Mouse (Mus musculus): ENCODE measurements around the gene Prune1.
A peak's percentile ranks its signal among the peaks of the same experiment; 100 is the strongest.
"Not testable (repeated sequence)": the region's sequence is repeated elsewhere in the genome, so short reads cannot be mapped to it uniquely, and the experiment has no call there.

Gene Prune1

DNA sequence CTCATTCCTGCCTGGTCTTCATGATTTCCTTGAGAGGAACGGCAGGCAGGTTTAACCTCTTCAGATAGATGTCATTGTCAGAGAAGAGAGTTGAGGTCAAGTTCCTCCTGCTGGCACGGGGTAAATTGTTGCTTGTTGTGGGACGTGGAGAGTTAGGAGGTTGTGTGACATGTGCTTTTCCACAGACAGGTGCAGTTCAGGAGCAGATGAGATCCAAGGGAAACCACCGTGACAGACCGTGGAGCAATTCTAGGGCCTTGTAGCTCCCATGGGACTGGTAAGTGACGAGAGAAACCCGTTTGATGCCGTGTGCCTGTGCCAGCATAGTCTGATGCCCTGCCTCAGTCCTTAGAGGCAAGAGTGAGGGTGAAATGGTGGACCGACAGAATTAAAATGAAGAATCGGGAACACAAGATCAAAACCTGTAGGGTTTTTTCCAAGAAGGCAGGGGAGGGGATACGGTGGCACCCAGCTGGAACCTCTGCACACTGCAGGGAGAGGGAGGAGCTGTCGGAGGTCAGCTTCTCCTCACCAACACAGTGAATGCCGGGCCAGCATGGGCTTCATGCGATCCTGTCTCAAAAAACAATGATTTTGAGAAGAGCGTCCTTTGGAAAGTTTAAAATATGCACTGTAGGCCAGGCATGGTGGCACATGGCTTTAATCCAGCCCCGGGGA is 48.4 kb downstream of the Prune1 start:
- no peak for DNase-seq

DNA sequence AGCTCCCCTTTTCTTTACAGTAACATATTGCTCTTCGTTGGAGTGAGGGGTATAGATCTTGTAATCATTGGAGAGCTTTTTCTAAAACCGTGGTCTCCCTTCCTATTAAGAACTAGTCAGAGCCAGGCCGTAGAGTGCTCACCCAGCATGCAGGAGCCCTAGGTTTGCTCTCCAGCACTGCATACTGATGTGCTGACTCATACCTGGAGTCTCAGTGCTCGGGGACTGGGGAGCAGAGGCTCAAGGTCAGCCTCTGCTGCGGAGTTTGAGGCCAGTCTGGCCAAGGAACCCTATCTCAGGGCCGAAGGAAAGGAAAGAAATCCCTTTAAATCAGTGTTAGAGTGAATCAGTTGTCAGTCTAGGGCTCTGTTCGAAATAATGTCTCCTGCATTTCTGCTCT is 49.1 kb downstream of the Prune1 start:
- DNase-seq = no peak

DNA sequence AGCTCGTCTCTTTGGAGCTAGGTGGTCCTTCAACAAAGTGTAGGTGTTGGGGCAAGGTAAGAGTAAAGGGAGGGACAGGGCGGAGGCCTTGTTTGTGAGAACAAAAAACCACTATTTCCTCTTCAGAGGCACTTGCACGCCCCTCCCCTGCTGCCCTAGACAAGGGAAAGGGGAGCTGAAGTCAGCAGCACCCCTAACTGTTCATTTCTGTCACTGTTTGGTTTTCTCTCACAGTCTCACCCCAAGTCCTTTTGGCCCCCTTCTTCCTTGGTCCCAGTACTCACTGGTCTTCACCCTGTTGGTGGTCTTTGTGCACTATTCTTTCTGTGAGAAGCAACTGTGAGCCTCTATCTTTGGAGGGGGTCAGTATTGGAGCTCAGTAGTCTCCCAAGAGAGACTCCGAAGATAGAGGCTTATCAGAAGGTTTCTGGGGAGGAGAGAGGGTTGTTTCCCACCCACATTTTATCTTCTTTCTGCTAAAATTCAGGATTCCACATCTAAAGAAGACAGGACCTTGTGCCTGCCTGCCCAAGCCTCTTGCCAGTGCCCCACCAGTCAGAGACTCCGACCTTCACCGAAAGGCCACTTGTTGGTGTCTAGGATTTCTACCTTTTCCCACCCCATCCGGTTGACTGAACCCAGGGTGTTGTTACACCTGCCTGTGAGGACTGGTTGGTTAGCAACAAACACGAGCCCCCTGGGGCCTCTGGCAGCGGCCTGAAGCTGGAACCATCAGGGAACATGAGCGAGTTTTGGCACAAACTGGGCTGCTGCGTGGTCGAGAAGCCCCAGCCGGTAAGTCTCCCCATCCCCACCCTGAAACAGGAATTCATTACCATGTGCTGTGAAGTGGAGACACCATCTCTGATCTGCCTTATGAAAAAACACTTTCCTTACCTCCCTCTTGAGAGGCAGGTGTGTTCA is 50.3 kb downstream of the Prune1 start, which contains the start of gene Mllt11:
Mllt11 (minus strand) TSS at position 874 of the 924 bp plus-strand sequence.
- peak; percentile 77 for DNase-seq

DNA sequence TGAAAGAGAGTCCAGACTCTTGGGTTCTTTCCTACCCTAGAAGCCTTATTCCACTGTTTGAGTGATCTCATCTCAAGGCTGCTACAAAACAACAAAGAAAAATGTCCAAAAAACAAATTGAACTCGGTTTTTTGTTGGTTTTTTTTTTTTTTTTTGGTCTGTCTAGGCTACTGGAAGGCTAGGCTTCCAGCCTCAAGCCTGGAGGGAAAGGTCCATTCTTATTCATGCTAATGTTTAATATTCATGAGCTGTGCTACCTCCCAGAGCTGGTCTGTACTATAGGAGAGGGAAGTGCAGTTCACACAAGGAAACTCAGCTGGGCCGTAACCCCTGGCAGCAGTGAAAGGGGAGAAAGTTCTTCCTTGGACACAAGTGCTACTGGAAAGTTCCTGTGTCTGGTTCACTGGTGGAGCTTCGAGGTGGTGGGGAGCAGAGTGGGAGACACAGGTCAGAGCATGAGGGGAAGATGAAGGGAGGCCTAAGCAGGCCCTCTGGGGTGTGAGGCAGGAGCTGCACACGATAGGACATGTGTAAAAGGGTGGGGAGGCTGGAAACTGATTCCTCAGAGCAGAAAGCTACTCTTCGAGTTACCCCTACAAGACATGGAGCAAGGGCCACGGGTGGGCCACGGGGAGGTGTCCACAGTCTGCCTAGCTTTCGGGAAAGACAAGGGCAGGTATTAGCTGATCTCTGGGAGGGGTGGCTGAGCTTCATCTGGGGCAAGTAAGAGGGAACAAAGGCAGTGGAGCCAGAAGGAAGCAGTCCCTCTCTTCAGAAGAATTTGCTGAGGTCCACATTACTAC is 51.2 kb downstream of the Prune1 start:
- DNase-seq = peak; percentile 43

DNA sequence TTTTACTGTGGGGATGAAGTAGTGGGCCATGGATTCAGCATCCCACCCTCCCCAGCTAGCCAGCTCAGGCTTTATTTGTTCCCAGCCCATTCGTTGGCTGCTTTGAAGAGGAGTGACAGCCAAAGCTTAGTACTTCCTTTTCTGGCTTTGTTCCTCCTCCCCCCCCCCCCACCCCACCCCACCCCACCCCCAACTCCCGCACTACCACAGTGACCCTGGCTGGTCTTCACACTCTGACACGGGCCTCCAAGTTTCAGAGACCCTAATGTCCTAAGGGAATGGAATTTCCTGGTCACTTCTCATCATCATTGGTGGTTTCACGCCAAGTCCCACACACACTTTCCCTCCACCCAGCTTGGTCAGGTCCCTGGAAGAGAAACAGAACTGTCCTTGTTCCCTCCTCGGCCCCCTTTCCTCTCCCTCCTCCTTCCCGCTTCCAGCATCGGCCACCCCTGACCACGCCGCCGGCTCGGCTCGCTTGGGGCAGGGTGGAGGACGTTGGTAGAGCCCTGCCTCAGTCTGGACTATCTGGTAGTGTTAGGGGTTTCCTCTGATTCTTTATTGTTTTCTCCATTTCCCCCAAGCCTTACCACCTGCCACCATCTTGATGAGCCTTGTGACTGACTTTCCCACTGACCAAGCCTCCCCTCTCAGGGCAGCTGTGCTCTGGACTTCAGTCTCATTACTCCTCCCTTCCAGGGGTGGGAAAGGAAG is 51.9 kb downstream of the Prune1 start:
- DNase-seq = peak; percentile 43

DNA sequence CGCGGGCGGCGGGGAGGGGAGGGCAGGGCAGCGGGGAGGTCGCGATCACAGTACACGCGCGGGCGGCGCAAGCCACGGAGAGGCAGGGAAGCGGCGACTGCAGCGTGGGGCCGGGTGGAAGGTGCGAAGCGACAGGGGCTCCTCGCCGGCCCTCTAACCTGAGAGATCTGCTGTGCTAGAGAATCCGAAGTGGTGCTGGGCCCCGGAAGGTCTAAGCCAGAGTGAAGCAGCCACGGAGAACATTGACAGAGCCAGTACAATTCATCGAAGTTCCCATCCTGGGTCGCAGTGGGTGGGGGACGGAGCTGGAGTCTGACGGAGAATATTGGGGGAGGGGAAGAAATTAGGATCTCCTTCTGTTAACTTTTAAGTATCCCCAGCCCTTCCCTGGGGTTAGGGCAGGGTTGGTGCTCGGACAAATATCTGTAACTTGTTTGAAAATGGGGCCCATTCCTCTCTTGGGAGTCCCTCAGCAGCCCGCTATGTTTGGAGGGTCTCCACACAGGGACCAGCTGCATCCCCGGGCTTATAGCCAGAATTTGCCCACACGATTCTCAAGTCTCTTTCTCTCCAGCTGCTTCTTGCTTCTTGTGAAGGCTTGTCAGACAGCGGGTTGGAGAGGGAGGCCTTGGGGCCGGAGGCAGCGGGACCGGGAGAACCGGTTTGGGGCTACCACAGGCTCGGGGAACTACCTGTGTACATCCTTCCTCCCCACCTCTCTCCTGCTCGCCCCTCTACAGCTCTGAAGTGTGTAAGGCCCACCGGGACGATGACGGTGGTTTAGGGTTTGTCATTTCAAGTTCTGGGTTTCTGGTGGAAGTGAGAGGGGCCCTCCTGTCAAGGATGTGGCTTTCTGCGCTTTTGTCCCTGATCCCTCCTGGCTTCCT is 52.7 kb downstream of the Prune1 start:
- peak; percentile 58 for DNase-seq

DNA sequence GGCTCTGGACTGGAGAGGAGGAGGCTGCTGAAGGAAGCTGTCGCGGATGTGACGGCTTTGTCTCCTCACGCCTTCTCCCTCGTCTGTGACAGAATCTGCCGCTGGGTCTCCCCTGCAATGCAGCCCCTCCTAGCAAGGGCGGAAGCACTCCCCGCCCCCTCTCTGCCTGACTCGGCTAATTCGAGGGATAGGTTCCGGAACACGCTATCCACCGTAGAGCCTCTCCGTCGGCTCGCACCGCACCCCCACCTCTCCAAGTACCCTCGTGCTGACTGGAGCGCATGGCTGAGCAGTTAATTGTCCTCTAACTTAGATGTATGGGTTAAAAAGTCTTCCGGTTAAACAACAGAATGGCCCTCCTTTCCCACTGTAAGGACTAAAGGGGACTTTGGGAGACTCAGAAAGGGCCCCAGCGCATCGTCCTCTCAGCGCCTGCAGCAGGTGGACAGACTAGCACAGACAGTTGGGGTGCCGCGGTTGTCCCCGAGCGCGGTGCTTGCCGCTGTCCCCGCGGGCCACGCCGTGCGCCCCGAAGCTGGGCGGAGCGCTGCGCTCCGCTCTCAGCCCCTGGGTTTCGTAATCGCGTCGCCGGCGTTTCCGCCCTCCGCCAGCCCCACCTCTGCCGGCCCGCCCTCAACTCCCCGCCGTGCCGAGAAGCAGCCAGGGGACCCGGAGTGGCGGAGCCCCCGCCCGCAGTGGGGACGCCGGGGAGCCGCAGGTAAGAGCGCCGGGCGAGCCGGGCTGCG is 53.6 kb downstream of the Prune1 start, which contains the start of gene Cdc42se1:
Cdc42se1 (plus strand) TSS at position 585 of the 746 bp plus-strand sequence.
- peak; percentile 96 for DNase-seq

DNA sequence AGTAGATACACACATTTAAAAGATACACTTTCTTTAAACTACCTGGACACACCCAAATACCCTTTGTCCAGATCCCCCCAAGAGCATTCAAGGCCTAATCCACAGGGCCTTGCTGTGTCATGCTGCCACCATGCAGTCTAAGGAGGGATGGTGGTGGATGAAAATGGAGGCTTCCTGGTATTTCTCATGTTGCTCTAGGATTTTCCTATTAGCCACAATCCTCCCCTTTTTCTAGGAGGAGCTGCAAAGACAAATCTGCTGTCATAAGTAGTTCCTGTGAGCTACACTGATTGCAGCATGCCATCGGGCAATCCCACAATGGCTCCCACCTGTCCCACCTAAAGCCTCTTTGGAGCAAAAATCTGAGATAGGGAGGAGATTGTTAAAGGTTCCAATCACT is 54.7 kb downstream of the Prune1 start:
- DNase-seq = no peak

DNA sequence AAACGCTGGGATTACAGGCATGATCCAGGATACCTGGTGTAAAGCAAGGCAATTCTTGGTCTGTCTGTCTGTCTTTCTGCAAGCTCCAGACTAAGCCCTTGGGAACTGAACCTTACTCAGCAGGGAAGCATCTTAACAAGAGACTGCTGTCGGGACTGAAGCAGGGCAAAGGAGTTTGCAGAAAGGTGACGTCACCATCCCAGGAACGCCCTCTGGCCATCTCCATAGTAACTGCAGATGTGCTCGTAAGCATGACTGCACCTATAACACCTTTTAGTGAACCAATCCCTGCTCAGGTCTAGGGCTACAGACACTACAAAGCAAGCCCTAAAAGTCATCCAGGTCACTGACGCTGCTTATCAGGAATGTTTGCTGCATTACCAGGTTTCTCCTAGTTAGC is 57.6 kb downstream of the Prune1 start:
- no peak for DNase-seq

DNA sequence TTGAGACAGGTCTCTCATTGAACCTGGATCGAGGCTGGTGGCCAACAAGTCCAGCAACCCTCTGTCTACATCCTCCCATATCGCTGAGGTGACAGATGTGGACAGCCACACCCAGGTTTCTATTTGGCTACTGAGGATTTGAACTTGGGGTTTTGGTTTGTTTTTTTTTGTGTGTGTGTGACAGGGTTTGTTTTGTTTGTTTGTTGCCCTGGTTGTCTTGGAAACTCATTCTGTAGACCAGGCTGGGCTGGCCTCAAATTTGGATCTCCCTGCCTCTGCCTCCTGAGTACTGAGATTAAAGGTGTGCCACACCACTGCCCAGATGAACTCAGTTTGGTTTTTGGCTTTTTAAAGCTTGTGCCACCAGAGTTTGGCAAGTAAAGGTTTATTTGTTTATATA is 58.8 kb downstream of the Prune1 start:
- no peak for DNase-seq

DNA sequence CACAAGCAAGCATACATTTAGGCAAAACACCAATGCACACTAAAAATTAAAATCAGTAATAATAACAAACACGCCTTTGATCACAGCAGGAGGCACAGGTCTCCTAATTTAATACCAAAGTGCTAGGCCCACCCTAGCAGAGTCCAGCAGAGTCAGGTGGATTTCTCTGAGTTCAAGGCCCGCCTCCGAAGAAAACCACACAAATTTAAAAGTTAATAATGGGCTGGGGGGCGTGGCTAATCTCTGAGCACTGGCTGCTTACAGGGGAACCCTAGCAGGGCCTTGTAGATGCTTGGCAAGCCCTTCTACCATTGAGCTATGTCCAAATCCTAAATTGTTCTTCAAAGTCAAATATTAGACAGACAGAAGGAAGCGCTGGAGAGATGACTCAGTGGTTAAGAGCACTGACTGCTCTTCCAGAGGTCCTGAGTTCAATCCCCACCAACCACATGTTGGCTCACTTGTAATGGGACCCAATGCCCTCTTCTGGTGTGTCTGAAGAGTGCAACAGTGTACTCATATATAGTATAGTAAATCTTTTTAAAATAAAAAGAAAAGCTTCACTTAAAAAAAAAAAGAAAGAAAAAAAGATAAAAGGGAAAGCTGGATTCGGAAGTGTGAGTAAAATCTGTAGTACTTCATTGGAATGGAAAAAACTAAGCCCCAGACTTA is 63.3 kb downstream of the Prune1 start:
- peak; percentile 34 for DNase-seq

DNA sequence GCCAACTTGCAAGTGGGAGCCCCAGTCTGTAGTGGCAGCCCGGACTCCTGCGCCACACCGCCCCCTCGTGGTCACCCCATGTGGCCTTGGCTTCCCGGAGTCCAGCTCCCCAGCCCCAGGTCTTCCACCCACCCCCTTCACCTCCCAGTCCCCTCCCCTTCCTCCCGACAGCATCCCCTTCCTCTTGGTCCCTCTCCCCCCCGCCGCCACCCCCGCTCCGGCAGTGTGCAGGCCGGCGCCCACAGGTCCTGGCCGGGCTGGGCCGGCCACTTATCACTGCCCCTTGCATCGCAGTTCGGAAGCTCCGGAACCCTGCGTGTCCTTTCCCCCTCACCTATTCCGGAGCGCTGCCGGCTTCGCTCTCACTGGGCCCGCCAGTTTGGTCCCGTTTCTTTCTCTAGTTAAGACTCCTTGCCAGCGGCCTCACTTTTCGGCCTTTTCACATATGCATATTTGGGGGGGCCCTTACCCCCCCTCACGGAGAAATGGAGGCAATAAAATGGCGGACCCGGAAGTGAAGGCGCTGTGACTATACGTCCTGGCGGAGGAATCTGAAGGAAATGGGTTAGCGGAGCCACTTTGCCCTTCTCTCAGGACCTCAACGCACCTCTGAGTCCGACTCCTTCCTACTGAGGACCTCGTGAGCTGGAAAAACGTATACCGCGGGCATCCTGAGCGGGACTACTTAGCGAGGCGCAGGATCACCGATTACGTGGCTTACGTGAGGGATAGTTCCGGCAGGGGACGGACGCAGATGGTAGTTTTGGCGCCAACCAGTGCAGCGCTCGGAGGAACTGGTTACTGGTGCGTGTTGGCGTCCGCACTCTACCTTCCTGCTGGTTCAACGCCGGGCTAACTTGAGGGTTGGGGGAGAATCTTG is 64.4 kb downstream of the Prune1 start, which contains the start of gene Gabpb2:
Gabpb2 (minus strand) TSS at position 662 of the 880 bp plus-strand sequence.
- peak; percentile 99 for DNase-seq

DNA sequence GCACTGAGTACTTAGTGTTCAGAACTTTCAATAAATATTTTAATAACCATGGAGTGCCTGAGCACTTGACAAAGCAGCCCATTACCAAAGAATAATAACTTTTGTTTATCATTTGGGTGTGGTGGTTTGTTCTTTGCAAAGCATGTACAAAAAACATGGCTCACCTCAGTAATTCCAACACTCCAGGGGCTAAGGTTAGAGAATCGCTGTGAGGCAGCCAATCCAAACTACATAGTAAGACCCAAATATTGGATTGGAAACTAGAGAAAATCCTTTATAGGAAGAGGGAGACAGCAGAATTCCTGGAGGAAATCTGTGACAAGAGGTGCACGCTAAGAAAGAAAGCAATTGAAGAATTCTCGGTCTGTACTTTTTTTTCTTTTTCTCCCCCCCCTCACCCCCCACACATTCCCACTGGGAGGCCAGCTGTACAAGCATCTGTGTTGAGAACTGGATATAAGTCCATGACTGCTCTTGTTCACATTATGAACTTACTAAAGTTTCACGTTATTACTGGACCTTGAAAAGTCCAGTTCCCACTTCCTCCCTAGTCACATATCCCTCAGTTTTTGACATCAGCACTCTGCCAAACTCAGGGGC is 65.1 kb downstream of the Prune1 start:
- no peak for DNase-seq

DNA sequence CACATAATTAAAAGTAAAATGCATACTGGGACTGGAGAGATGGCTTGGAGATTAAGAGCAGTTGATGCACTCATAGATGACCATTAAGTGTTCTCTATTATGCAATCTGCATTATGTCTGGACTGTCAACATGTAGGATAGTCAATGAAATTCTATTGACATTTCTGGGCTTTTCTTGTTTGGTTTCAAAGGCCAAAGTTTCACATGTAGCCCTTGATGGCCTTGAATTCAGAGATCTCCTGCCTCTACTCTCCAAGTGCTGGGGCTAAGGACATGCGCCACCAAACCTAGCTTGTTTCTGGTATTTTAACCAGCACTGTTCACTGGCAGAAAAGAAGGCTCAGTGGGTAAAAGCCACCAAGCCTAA is 68.3 kb downstream of the Prune1 start:
- DNase-seq = no peak

DNA sequence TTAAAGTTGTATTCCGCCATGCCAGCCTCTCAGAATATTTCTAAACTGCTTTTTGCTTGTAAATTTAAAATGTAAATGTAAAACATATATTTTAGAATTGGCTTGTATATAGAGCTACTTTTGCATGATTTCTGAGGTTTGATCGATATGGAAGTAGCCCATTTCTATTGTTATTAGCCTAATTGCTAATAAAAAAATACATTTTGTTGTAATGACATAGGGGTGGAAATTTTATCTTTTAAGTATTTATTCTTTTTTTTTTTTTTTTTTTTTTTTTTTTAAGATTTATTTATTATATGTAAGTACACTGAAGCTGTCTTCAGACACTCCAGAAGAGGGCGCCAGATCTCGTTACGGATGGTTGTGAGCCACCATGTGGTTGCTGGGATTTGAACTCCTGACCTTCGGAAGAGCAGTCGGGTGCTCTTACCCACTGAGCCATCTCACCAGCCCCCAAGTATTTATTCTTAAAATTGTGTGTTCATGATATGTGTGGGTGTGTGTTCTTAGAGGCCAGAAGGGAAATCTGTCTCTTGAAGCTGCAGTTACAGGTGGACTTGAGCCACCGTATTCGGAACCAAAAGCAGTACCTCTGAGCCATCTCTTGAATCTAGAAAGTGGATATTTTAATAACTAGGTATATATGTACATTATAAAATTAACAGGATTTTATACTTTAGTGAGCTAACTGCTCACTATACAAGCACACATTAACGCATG is 68.8 kb downstream of the Prune1 start:
- DNase-seq = not testable (repeated sequence)

DNA sequence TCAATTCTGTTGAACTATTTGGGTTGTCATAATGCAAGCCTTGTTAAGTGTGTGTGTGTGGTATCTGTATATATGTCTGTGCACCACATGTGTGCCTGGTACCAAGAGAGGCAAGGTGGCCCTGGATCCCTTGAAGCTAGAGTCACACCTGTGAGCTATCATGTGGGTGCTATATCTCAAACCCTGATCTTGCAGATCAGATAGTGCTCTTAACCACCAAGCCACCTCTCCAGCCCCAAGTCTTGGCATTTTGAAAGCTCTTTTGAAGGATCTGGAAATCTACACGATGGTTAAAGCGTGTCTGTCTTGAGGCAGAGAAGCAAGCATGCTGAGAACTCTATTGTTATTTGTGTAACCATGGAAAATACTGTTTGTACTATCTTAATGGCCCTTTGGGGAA is 71.3 kb downstream of the Prune1 start:
- peak; percentile 68 for DNase-seq

DNA sequence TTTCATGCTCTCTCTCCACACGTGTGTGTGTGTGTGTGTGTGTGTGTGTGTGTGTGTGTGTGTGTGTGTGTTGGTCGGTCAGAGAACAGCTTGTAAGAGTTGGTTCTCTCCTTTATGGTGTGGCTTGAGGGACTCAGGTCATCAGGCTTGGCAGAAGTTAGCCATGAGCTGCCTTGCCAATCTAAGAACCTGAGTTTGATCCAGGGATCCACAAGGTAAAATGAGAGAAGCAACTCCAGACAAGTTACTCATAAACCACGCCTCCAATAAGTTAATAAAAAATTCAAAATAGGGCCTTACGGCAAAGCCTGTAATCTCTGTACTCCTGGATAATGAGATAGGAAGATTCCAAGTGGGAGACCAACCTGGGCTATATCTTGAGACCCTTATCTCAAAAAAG is 73.6 kb downstream of the Prune1 start:
- DNase-seq = no peak

DNA sequence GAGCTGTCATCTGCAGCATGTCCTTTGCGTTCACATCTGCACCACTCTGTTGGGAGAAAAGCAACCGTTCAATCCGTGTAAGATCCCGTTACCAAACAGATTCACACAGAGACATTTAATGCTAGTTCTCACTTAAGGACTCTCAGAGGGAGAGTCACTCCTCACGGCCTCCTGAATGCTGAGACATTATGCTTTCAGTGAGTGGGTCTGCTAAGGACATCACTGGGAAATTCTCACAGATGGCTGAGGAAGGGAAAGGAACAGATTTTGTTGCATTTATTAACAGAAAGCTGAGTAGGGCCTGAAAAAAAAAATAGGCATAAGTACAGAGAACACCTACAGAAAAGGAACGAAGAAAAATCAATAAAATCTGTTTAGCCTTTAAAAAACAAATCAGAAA is 78.0 kb downstream of the Prune1 start:
- DNase-seq = no peak
